Mouse (Mus musculus) heart, postnatal 10 days (tissue): Measurements from ENCODE around the gene Ptma. TPM values are rescaled to one million over a fixed set of nuclear protein-coding genes. Genes with fewer than 3 reads are reported as not detected.
"Not testable (repeated sequence)": the region's sequence is repeated elsewhere in the genome, so short reads cannot be mapped to it uniquely, and the experiment has no call there.

Source experiments
- DNase-seq, 2 experiments: peaks; one replicate each; pipeline ENCODE4 v3.0.0; 2021
- intact Hi-C: fragments of 180-260 bp; cut with DNase I; formaldehyde crosslinking; loops from one replicate; pipeline ENCODE4 v1.15.1; 2025
- total RNA-seq, 2 experiments: library from RNA; stranded (reverse); gene quantifications; 2 replicates each; pipeline ENCODE4 v1.2.3; 2021

Ptma gene
- 100 to 1,000 TPM; 535 to 599 TPM for total RNA-seq

DNA sequence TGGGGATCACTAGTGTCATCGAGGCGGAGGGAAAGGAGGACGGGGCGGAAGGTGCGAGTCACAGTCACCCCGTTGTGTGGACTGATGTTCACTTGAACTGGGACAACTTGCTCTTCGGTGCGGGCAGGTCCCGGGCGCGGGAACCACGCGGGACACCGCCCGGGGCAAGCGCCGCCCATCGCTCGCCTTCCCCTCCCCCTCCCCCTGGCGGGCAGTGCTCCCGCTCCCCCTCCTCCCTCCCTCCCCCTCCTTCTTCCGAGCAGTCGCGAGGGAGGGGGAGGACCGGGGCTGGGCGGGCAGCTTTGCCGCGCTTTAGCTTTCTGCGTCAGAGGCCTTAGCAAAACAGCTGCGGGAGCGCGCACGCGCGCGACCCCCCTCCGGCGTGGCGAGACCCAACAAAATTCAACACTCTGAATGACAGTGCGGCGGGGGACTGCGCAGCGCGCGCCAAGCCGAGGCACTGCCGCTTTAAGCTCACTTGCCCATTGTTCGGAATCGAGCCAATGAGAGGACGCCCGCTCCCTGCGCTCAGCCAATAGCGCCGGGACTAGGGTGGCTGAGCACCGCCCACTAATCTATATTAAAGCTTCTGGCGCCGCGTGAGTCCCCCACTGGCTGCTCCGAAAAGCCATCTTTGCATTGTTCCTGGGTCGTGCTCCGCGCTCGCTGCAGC is at the start of gene Ptma:
Gene Ptma, plus strand, starts transcription at position 611 of the 673 bp plus-strand sequence.
- peak; percentile 99 to 100 for DNase-seq
- intact Hi-C loops, result no loop called here

GRCm38 (mm10) chr1:86477738-86478285 is 48.7 kb upstream of the Ptma start:
- no peak for DNase-seq
- intact Hi-C loops, result no loop called here

- DNase-seq, result no peak
- intact Hi-C loops, result no loop called here
Observed at GRCm38 (mm10) chr1:86479099-86479825, 47.3 kb upstream of the Ptma start.

DNA sequence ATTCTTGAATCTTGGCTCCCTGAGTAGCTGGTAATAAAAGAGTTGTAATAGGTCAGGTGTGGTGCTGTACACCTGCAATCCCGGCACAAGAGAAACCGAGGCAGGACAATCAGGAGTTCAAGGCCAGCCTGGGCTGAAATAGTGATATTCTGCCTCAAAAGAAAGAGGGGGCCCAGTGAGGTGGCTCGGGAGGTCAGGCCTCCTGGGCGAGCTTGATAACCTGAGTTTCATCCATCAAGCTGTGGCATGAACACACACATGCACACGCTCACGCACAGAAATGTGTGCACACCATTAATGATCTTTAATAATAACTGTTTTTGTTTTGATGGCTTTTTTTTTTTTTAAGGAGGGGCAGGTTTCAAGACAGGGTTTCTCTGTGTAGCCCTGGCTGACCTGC is 46.2 kb upstream of the Ptma start:
- no peak for DNase-seq
- intact Hi-C loops, result no loop called here

- no peak for DNase-seq
- intact Hi-C loops, result no loop called here
Observed at GRCm38 (mm10) chr1:86480735-86481447, 45.6 kb upstream of the Ptma start.

DNA sequence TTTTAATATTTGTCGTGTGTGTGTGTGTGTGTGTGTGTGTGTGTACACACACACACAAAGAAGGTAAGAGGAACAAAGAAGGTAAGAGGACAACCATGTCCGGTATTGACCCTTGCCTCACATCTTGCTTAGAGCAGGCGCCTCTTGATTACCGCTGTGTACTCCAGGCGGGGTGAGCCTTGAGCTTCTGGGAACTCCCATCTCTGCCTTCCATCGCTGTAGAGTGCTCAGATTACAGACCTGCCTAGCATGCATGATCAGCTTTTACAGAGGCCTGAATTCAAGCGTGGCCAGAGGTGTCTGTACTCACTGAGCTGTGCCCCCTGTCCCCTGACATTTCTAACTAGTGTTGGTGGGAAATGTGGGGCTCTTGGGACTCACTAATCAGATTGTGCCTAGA is 45.1 kb upstream of the Ptma start:
- no peak for DNase-seq
- intact Hi-C loops, result no loop called here

- intact Hi-C loops, result no loop called here
Observed at GRCm38 (mm10) chr1:86482288-86482687, 44.2 kb upstream of the Ptma start.

DNA sequence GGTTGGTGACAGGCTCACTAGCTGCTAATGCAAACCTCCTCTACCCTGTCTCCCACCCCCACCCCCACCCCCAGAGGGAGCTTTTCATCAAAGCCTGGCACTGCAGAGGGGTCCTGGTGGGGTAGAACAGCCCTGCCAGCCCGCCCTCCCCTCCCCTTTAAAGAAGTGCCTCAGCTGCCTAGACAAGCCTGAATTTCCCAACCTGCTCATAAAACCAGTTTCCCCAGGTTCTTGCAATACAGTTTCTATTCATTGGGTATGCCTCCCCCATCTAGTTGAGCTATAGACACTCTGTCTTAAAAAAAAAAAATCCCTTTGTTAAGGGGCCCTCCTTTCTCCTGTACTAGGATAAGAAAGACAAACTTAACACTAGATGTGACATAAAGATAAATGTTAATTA is 43.8 kb upstream of the Ptma start:
- intact Hi-C loops, result no loop called here

More at GRCm38 (mm10) chr1:86482288-86482687, 44.2 kb upstream of the Ptma start:
- no peak for DNase-seq

DNA sequence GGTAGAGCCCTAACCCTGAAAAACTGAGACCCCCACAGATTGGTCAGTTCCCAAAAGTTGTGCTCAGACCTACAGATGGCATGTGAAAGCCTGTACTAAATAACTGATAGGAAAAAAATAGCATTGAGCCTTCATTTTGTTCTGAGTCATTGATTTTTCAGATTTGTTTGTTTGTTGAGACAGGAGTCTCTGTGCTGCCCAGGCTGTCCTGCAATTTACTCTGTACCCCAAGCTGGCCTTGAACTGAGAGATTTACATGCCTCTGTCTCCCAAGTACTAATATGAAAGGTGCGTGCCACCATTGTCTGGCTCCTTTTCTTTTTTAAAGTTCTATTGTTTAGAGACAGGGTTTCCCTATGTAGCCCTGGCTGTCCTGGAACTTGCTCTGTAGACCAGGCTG is 41.2 kb upstream of the Ptma start:
- DNase-seq, result no peak
- intact Hi-C loops, result no loop called here

More for the DNA sequence above, 43.8 kb upstream of the Ptma start:
- DNase-seq, result no peak

DNA sequence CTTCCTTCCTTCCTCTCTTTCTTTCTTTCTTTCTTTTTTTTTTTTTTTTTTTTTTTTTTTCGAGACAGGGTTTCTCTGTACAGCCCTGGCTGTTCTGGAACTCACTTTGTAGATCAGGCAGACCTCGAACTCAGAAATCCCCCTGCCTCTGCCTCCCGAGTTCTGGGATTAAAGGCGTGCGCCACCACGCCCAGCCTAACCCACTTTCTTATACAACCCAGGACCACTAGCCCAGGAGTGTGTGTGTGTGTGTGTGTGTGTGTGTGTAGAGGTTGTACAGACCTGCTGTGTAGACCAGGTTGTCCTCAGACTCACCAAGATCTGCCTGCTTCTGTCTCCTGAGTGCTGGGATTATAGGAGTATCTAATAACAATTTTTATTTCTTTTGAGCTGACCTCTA is 40.7 kb upstream of the Ptma start:
- intact Hi-C loops, DNase-seq: not testable (repeated sequence)

- DNase-seq, result no peak
Observed at GRCm38 (mm10) chr1:86486703-86487294, 39.7 kb upstream of the Ptma start.

DNA sequence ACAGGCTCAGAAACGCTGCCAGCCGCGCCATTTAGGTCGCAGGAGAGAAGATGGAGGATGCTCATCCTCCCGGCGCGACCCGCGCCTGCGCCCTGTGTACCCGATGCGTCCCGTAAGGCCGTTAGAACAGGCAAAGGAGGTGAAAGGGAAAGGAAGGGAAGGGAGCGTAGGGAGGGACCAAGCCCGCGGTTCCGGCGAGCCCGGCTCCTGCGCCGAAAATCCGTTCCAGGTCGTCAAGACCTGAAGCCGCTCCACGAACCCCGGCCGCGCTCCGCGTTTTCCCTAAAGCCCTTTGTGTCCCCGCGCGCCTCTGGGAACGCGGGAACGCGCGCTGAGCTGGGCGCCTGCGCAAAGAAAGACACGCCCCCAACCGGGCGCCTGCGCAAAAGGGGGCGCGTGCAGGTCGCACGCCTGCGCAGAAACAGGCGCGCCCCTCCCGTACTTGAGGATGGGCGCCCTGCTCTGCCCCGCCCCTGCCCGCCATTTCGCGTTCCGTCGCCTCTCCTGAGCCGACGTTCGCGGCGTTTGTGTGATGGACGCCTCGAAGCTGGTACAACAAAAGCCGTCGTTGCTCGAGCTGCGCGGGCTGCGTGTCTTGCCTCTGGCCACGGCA is 39.1 kb upstream of the Ptma start:
- intact Hi-C loops, result loop anchor here (1.0 kb wide), 3 partner anchors 15 to 45 kb away; no protein-coding TSS in a partner anchor
- peak; percentile 100 for DNase-seq

More at GRCm38 (mm10) chr1:86486703-86487294, 39.7 kb upstream of the Ptma start:
- intact Hi-C loops, result loop anchor here (1.0 kb wide), 3 partner anchors 14 to 44 kb away; no protein-coding TSS in a partner anchor

DNA sequence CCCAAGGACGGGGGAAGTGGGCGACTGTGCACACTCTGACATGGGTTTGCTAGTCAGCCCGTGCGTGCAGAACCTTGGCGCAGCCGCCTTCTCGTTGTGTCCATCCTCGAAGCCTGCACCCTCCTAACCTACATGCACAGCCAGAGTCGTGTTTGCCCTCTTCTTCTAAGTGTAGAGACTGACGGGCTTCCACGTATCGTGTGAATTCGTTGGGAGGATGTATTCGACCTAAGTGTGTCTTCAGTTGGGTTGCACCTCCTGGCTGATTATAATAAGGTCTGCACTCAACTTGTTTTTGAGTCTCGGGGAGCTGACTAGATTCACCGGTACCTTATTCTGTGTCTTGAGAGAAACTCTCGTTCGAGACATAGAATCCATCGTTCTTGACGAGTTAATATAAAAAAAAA is 38.6 kb upstream of the Ptma start:
- intact Hi-C loops, result loop anchor here (1.0 kb wide), 3 partner anchors 16 to 46 kb away; no protein-coding TSS in a partner anchor

GRCm38 (mm10) chr1:86488326-86488725 is 38.2 kb upstream of the Ptma start:
- intact Hi-C loops, result no loop called here
- no peak for DNase-seq

More for the DNA sequence above, 38.6 kb upstream of the Ptma start:
- no peak for DNase-seq

GRCm38 (mm10) chr1:86488774-86489173 is 37.8 kb upstream of the Ptma start:
- no peak for DNase-seq
- intact Hi-C loops, result no loop called here

GRCm38 (mm10) chr1:86489901-86490300 is 36.6 kb upstream of the Ptma start:
- DNase-seq, result no peak
- intact Hi-C loops, result no loop called here

- intact Hi-C loops, result no loop called here
- peak in 1 of 2 experiments; percentile 38 for DNase-seq
Observed at GRCm38 (mm10) chr1:86490697-86491096, 35.8 kb upstream of the Ptma start.

GRCm38 (mm10) chr1:86491533-86492094 is 34.9 kb upstream of the Ptma start:
- intact Hi-C loops, result no loop called here

More at GRCm38 (mm10) chr1:86491533-86492094, 34.9 kb upstream of the Ptma start:
- DNase-seq, result peak in 1 of 2 experiments; percentile 29
